Mouse (Mus musculus) cortical plate, adult 2 months (tissue): ENCODE measurements around the gene Tldc2.

Experiments
- CTCF ChIP-seq: fragments of 200-500 bp; IDR thresholded peaks from 2 replicates; pipeline ENCODE4 v1.5.1; 2011; ENCODE audit warnings: mild to moderate bottlenecking, control low read depth, low read length; ENCODE audit not compliant: insufficient read depth; ENCODE audit errors: extremely low read depth
- POLR2A ChIP-seq: fragments of 200-500 bp; IDR thresholded peaks from 2 replicates; pipeline ENCODE4 v1.6.1; 2011; ENCODE audit warnings: mild to moderate bottlenecking, low read length, control low read depth; ENCODE audit not compliant: insufficient read depth; ENCODE audit errors: extremely low read depth

DNA sequence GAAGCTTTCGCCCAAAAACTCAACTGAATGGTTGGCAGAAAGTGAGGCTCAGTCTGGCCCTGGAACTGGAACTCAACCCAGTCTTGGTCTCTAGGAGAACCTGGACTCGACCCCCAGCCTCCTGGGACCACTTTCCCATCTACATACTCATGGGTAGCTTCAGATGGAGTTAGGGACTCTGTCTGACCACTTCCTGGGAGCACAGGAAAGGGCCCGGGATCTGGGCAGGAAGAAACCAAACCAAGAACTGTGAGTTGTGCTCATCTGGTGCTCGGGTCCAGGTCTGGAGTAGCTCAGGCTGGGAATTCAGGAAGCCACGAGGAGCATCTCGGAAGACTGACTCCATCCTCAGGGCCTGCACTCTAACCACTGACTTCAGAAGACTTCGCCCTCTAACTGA, 10.3 kb upstream of the Tldc2 start:
- no peak for TF ChIP-seq CTCF
- no peak for TF ChIP-seq POLR2A
